Mouse (Mus musculus): Measurements from ENCODE around the gene Bbs5.
"Not testable (repeated sequence)": the region's sequence is repeated elsewhere in the genome, so short reads cannot be mapped to it uniquely, and the experiment has no call there.

Gene Bbs5

DNA sequence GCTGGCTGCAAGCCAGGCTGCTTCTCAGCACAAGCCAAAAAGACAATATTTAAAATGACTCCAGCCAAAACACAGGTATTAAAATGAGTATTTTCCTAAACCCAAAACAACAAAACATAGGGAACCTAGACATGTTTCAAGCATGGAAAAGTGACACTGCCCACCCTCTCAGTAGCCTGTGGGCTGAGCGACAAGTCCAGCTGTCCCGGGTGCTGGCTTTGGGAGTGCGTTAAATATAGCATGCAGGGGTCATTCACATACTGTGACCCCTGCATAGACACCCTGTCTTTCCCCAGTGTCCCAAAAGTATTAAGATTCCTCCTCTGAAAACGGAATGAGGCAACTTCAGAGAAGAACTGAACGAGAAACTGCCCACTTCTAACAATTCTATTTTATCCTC is 26.8 kb downstream of the Bbs5 start:
- no peak for DNase-seq (ENCODE audit: low spot score)

DNA sequence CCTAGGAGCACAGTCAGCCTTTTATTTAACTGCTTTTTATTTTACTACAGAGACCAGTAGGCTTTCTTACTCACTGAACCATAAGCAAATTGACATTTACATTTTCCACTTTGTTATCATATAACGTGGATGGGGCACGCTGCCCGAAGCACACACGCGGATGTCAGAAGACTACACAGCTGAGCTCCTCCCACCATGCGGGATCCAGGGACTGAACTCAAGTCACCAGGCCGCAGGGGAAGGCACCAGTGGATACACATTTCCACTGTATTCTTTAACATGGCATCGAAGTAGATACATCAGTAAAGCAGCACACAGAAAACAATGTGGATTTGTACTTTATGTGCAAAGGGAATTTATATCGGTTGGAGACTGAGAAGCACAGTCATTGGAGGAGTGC is 28.3 kb downstream of the Bbs5 start:
- DNase-seq (ENCODE audit: low spot score): no peak

DNA sequence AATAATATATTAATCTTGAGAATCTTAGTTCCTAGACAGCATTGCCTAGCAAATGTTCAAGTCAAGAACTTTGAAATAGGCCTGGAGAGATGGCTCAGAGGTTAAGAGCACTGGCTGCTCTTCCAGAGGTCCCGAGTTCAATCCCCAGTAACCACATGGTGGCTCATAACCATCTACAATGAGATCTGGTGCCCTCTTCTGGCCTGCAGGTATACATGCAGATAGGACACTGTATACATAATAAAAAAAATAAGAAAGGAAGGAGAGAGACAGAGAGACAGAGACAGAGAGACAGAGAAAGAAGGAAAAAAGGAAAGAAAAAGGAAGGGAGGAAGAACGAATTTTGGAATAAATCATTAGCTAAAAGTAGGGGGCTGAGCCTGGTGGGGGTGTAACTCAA is 29.7 kb downstream of the Bbs5 start:
- DNase-seq (ENCODE audit: low spot score): no peak

DNA sequence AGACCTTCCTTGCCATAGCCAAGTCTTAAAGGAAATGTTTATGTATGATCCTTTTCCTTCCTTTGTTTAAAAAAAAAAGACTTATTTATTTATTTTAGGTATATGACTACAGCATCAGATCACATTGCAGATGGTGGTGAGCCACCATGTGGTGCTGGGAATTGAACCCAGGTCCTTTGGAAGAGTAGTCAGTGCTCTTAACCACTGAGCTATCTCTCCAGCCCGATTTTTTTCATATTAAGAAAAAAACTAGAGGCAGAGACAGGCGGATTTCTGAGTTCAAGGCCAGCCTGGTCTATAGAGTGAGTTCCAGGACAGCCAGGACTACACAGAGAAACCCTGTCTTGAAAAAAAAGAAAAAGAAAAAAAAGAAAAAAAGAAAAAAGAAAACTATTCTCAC is 30.2 kb downstream of the Bbs5 start:
- not testable (repeated sequence) for DNase-seq (ENCODE audit: low spot score)

DNA sequence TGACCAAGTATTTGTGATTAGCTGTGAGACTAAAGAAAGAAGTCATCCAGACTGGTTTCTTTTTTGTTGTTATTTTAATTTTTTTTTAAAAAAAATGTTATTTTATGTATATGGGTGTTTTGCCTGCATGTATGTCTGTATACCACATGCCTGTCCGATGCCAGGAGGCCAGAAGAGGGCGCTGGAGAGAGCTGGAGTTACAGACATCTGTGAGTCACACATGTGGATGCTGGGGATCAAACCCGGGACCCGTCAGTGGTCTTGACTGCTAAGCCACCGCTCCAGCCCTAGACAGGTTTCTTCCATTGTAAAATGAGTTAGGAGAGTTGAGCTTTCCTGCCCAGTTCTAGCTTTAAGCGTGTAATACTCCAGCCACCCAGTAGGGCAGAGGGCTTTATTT is 33.0 kb downstream of the Bbs5 start:
- no peak for DNase-seq (ENCODE audit: low spot score)

DNA sequence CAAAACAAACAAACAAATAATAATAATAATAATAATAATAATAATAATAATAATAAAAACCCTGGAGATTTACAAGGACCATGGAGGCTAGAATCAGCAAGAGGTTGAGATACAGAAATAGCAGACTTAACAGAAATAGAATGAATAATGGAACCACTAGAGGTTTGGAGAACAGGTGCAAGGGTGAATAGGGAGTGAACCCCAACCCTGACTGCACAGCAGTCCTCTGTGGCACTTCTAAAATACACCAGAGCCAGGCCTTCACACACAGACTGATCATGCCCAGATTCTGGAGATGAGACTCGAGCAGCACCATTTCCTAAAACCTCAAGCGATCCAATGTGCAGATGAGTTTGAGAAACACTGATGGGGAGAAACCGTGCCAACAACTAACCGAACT is 35.0 kb downstream of the Bbs5 start:
- DNase-seq (ENCODE audit: low spot score): no peak

DNA sequence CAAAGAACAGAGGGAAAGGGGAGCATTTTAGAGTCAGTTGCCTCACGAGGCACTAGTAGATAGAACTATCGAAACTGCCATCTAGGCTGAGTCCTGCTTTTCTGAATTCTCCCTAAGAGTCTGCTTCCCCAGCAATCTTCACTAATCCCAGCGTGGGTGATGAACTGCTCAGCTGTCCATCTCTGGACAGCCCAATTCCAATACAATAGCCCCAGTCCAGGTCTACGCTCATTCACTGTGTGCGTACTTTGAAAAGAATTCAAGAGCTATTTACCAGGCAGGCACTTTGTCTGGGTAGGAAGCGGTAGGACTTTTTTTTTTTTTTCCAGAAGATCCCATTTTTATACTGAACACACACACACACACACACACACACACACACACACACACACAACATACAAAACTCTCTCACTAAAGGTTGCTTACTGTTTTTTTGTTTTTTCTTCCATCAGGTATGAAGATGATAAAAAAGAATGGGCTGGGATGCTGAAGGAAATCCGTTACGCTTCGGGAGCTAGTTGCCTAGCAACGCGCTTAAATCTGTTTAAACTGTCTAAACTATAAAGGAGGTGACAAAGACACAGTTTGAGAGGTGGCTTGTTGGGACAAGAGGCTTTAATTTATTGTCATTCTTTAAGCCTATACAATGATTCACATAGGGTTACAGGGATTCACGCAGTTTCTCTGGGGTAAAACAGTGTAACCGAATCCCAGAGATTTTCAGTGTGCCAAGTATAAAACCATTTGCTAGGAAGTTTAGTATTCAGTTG is 36.2 kb downstream of the Bbs5 start:
- DNase-seq (ENCODE audit: low spot score): no peak

DNA sequence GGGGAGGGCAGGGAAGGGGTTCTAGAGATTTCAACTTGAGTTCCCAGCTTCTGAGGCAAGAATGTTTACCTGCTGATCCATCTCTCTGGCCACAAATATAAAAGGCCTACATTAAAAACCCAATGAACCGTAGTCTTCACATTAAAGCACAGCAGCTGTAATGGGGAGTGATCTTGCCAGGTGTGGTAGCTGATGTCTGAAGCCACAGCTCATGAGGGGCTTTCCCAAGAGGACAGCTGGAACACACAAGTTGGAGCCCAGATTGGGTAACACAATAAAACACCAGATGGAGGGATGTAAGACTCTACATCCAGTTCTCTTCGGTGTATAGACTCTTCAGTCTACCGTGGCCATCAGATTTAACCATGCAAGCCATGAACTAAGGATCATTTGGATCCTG is 37.5 kb downstream of the Bbs5 start:
- no peak for DNase-seq (ENCODE audit: low spot score)

DNA sequence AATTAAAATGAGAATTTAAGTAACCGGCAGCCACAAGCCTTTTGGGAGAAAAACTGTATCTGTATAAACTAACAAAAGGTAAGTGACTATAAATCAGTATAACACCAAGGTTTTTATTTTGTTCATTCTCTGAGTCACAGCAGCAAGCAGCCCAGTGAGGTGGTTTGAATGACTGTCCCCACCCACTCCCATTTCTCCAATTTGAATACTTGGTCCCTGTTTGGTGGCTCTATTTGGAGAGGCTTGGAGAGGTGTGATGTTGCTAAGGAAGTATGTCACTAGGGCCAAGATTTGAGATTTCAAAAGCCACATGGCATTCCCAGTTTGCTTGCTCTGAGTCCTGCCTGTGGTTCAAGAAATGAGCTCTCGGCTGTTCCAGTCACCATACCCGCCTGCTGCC is 43.2 kb downstream of the Bbs5 start:
- no peak for DNase-seq (ENCODE audit: low spot score)

DNA sequence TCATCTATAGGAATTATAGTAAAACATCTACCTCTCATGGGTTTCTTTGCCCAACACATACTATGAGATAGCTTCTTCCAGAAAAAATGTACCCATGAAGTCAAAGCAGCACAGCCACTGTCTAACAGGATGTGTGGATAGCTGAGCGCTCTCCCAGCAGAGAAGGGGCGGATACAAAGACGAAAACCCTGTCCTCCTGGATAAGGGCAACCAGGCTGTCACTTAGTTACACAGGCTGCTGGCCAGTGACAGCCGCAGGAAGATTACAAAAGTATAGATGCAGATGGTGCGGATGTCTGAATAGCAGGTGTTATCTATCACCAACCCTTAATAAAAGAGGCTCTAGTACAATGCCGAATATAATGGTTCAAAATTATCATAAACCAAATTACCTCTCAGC is 43.9 kb downstream of the Bbs5 start:
- DNase-seq (ENCODE audit: low spot score): no peak

DNA sequence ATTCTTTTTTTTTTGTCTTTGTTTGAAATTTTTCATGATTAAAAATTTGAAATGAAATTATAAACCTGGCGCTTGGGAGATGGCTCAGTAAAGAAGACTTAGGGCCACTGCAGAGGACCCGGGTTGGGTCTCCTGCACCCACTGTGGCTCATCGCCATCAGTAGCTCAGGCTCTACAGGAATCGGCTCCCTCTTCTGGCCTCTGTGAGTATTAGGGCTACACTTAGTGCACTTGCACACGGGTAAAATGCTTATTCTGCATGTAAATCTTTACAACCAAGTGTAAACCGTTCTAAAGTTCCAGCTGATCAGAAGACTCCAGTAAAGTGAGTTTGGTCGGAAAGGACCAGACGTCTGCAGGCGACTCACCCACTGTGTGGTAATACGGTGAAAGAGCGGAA is 46.5 kb downstream of the Bbs5 start:
- DNase-seq (ENCODE audit: low spot score): no peak

DNA sequence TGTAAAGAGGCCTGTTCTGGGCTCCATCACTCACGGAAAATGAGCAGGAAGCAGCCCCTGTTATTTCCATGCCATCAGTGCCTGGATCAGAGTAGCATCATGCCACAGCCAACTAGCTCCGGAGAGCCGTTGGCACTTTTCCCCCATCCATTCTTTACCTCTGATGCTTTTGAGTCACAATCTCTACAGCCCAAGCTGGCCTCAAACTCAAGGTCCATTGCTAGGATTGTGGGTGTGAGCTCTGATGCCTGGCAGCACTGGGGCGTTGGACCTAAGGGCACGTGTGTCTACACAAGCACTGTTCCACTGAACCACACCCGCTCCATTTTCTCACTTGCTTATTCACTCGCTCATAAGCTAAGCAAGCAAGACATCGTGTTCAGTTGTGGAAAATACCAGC is 53.5 kb downstream of the Bbs5 start:
- DNase-seq (ENCODE audit: low spot score): no peak

DNA sequence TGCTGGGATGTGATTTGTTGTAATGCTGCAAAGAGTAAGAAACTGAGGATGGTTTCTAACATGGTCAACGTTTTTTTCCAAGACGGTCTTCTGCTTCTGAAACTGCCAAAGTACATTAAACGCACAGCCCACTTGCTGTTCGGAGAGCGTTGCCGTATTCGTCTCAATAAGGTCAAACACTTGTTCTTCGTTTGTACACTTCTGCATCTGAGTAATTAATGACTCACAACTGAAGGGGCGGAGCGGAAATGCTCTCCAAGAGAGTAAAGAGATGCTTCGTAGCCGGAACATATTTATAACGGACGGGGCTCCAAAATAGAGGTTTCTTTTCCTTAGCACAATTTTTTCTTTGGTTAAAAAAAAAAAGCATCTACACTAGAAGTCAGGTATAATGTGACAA is 65.2 kb downstream of the Bbs5 start:
- no peak for DNase-seq (ENCODE audit: low spot score)

DNA sequence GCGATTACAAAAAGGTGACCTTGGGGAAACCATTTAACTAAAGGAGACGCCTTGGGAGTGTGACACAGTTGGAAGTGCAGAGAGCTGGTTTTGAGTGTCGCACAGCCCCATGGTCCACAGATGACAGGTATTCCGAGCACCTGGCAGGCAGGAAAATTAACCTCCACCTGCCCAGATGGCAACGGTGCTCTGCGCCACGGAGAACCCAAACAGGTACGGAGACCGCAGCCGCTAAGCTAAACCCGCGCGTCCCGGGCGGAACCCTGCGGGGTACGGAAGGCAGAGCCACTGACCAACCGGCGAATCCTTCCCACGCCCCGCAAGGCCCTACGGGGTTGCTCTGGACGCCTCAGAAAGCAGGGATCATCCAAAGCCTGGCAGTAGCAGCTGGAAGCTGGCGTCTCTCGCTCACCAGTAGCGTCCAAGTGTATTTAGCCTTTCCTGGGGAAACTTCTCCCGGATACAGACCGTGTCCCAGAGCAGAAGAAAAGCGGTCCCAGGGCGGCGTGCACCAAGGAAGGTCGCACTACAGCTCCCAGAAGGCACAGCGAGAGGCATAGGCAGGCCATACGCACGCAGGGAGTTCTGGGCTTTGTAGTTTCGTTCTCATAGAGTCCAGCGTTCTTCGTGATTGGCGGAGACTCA is 66.1 kb downstream of the Bbs5 start, which contains the start of gene Fastkd1:
Gene Fastkd1 (minus strand): TSS at position 536 of the 645 bp plus-strand sequence.
- peak; percentile 80 for DNase-seq (ENCODE audit: low spot score)

DNA sequence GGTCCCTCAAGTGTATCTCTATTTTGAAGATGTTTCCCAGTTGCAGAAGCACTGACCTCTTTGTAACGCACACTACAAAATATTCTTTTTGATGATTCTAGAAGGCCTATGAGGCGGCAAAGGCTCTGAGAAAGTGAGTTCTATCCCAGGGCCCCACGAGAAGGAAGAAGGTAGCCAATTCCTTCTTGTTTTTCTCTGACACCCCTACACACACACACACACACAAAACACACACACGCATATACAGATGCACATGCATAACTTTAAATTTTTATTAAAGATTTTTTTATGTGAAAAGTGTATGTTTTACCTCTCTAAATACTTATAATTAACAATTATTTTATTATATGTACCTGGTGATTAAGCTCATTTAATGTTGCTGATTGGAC is 66.6 kb downstream of the Bbs5 start:
- DNase-seq (ENCODE audit: low spot score): no peak

DNA sequence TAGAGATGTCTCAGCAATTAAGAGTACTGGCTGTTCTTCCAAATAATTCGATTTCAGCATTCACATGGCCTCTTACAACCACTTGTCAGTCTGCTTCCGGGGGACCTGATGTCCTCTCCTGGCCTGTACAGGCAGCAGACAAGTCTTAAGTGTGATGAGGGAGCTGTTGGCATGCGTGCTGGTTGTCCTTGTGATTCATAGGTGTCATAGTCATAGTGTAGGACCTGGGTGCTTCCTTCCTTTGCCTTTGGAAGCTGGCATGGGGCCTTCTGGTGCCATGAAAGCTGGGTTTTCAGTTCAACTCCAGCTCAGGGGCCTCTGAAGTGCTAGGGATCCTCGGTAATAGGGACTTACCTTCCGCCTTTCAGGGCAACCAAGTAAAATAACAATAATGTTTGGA is 67.2 kb downstream of the Bbs5 start:
- DNase-seq (ENCODE audit: low spot score): no peak

DNA sequence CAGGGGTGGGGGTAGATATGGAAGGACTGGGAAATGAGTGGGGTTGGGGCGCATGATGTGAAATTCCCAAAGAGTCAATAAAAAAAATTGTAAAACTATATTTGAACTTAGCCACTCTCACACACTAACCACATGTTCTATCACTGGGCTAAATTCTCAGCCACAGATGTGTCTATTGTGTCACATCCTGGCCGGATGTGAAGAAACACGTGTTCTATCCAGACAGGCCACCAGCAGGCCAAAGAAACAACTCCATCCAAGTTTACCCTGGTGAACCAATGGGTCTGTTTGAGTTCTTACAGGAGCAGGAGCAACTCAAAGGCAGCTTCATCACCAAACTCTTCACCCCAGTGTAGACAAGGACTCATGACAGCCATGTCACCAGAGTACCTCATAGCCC is 69.5 kb downstream of the Bbs5 start:
- no peak for DNase-seq (ENCODE audit: low spot score)

Data from ovary, adult 18-20 months (tissue).